Comparison of ENCODE assay signal across 27 mouse cellular contexts in the genomic region with DNA sequence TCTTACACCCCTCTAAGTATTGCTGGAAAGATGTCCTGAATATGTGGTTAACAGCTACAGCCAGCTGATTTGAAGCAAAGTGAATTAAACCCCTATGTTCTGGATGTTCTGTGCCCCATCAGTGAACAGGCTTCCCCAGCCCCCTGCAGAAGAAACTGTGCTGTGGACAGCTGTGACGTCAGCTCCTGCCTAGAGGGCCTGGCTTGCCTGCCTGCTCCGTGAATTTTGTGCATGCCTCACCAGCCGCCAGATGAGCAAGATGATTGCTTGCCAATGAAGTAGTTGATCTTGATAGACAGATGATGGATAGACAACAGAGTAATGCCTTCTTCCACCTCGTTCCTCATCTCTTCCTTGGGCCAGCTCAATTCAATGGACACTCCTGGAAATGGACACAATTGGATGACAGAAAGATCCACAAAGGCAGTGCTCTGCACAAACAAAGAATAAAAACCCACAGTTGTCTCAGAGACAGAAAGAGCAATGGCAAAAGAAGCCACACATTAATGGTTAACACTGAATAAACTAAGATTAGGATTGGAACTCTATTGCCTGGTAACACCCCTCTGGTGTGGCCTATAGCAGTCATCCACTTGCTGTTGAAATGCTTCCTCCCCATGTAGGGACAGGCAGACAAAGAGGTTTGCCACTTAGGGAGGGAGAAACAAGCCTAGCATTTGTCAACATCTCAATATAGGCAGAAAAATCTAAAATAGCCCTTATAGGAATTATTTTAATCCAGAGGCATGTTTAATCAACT. TPM values are rescaled to one million over a fixed set of nuclear protein-coding genes. Genes with fewer than 3 reads are reported as not detected.
A peak's percentile ranks its signal among the peaks of the same experiment; 100 is the strongest.
DNase-seq lines count a peak whose midpoint lies in the region; ATAC-seq and TF ChIP-seq lines count a peak whose summit lies in the region.
"Had no signal": no experiment of that assay in that cellular context is flagged by ENCODE, and none has a peak within 500 bp of the region (broad histone marks: within the 10 kb centered on the region; RNA-seq: fewer than 3 reads in every experiment).

No protein-coding gene starts in this region.

- peak; percentile 44 for DNase-seq in forebrain, embryonic 11.5 days (ENCODE audit: low spot score)
- DNase-seq in forebrain, postnatal 0 days = no peak
- no peak for DNase-seq in liver
- no peak for DNase-seq in liver, embryonic 14.5 days (ENCODE audit: low read depth in 3 of 3, low spot score in 3 of 3)
- no peak for DNase-seq in cerebellum, adult 8-10 months
- DNase-seq in layer of hippocampus, adult 9-10 months (ENCODE audit: low spot score) = no peak
- DNase-seq: adrenal gland, postnatal 25 days; cerebellum, adult 18-20 months; cerebellum, postnatal 14 days; heart, adult 2 months; heart, postnatal 4 days; kidney, adult 8-10 months; kidney, postnatal 4 days; lung, adult 2 months; lung, postnatal 10 days had no signal

- H3K27me3 ChIP-seq in forebrain, embryonic 11.5 days (ENCODE audit: control insufficient read depth, insufficient read depth, low read length) = no peaks in the 10 kb centered on the region
- H3K27me3 ChIP-seq in forebrain, postnatal 0 days (ENCODE audit: insufficient read depth, low read length) = no peaks in the 10 kb centered on the region
- peaks cover 23% of the 10 kb centered on the region for H3K27me3 ChIP-seq in liver, embryonic 12.5 days (replicated peaks)
- H3K27me3 ChIP-seq in liver, embryonic 14.5 days (ENCODE audit: control insufficient read depth, insufficient read depth, low read length) = peaks cover 6% of the 10 kb centered on the region; the same call in 1 of the 2 replicates
- H3K27me3 ChIP-seq: midbrain, embryonic 13.5 days; neural tube, embryonic 13.5 days had no signal

- ATAC-seq in forebrain, embryonic 11.5 days (replicated peaks; ENCODE audit: low FRiP score) = no peak
- no peak for ATAC-seq in forebrain, postnatal 0 days
- ATAC-seq in liver, embryonic 12.5 days = no peak
- ATAC-seq in liver, embryonic 14.5 days (ENCODE audit: insufficient read depth) = no peak
- ATAC-seq: forebrain, embryonic 14.5 days; midbrain, embryonic 13.5 days had no signal

- H3K9me3 ChIP-seq in forebrain, embryonic 11.5 days (ENCODE audit: control insufficient read depth, low read length) = no peaks in the 10 kb centered on the region
- no peaks in the 10 kb centered on the region for H3K9me3 ChIP-seq in forebrain, postnatal 0 days (ENCODE audit: low read length)
- H3K9me3 ChIP-seq in liver, embryonic 12.5 days (replicated peaks) = peaks cover 9% of the 10 kb centered on the region
- peaks cover 3% of the 10 kb centered on the region for H3K9me3 ChIP-seq in liver, embryonic 14.5 days (ENCODE audit: control insufficient read depth, low read length)
- H3K9me3 ChIP-seq: hindbrain, embryonic 13.5 days; midbrain, embryonic 13.5 days had no signal

- H3K4me1 ChIP-seq in forebrain, embryonic 11.5 days (replicated peaks; ENCODE audit: control insufficient read depth, insufficient read depth, low read length) = no peaks in the 10 kb centered on the region; the same call in 1 of the 2 replicates
- H3K4me1 ChIP-seq in forebrain, postnatal 0 days (ENCODE audit: insufficient read depth) = no peaks in the 10 kb centered on the region
- H3K4me1 ChIP-seq in liver, embryonic 12.5 days = peaks cover 70% of the 10 kb centered on the region
- H3K4me1 ChIP-seq in liver, embryonic 14.5 days (replicated peaks; ENCODE audit: control insufficient read depth in 2 of 2, insufficient read depth in 2 of 2, low read length in 1 of 2) = peaks cover 41 to 51% of the 10 kb centered on the region in 2 experiments

- no peak for TF ChIP-seq CTCF in forebrain, postnatal 0 days (IDR thresholded peaks at IDR 0.05; ENCODE audit: low read depth)
- TF ChIP-seq CTCF in liver, embryonic 14.5 days (IDR thresholded peaks at IDR 0.05; ENCODE audit: low read depth) = no peak

- H3K36me3 ChIP-seq in forebrain, embryonic 11.5 days (ENCODE audit: control insufficient read depth, insufficient read depth, low read length) = no peaks in the 10 kb centered on the region
- H3K36me3 ChIP-seq in forebrain, postnatal 0 days (ENCODE audit: insufficient read depth) = no peaks in the 10 kb centered on the region
- peaks cover 8% of the 10 kb centered on the region; the same call in 1 of the 2 replicates for H3K36me3 ChIP-seq in liver, embryonic 12.5 days
- no peaks in the 10 kb centered on the region for H3K36me3 ChIP-seq in liver, embryonic 14.5 days (replicated peaks; ENCODE audit: control insufficient read depth, insufficient read depth, low read depth)
- H3K36me3 ChIP-seq: G1E; heart, embryonic 12.5 days; hindbrain, embryonic 13.5 days; midbrain, embryonic 13.5 days; neural tube, embryonic 13.5 days had no signal

- no peak overlapping the region for H3K9ac ChIP-seq in forebrain, embryonic 11.5 days (ENCODE audit: low read length)
- H3K9ac ChIP-seq in forebrain, postnatal 0 days = no peak overlapping the region
- H3K9ac ChIP-seq in liver, embryonic 12.5 days = no peak overlapping the region; the same call in 1 of the 2 replicates
- no peak overlapping the region; the same call in none of the 2 replicates for H3K9ac ChIP-seq in liver, embryonic 14.5 days (replicated peaks)
- H3K9ac ChIP-seq: heart, embryonic 12.5 days; hindbrain, embryonic 13.5 days; midbrain, embryonic 13.5 days; neural tube, embryonic 13.5 days had no signal

- 55% methylated on average over 4 of the region's 4 CpGs for WGBS in forebrain, embryonic 11.5 days
- 50% methylated on average over 4 of the region's 4 CpGs for WGBS in forebrain, postnatal 0 days
- 38% methylated on average over 4 of the region's 4 CpGs for WGBS in liver, embryonic 12.5 days (ENCODE audit: insufficient replicate concordance)
- 53% methylated on average over 4 of the region's 4 CpGs for WGBS in liver, embryonic 14.5 days (ENCODE audit: insufficient replicate concordance)

- H3K4me2 ChIP-seq in forebrain, embryonic 11.5 days (ENCODE audit: low read depth, low read length, severe bottlenecking) = no peak overlapping the region
- H3K4me2 ChIP-seq in forebrain, postnatal 0 days (ENCODE audit: low read depth) = no peak overlapping the region
- H3K4me2 ChIP-seq in liver, embryonic 12.5 days = no peak overlapping the region
- peak overlapping the region; percentile 11; the same call in 1 of the 2 replicates for H3K4me2 ChIP-seq in liver, embryonic 14.5 days (ENCODE audit: low read depth)
- H3K4me2 ChIP-seq: heart, embryonic 12.5 days; hindbrain, embryonic 13.5 days; midbrain, embryonic 13.5 days; neural tube, embryonic 13.5 days had no signal

- H3K4me3 ChIP-seq in forebrain, embryonic 11.5 days (ENCODE audit: low read depth, low read length) = no peak overlapping the region
- no peak overlapping the region for H3K4me3 ChIP-seq in forebrain, postnatal 0 days (ENCODE audit: low read depth, low read length)
- no peak overlapping the region for H3K4me3 ChIP-seq in liver, embryonic 12.5 days
- H3K4me3 ChIP-seq in liver, embryonic 14.5 days (ENCODE audit: insufficient read depth in 1 of 2, low read depth in 2 of 2, low read length in 2 of 2) = no peak overlapping the region
- H3K4me3 ChIP-seq: heart, adult 2 months; heart, embryonic 12.5 days; hindbrain, embryonic 13.5 days; midbrain, embryonic 13.5 days; neural tube, embryonic 13.5 days had no signal

- H3K27ac ChIP-seq in forebrain, embryonic 11.5 days (ENCODE audit: low read depth, low read length) = no peak overlapping the region
- no peak overlapping the region for H3K27ac ChIP-seq in forebrain, postnatal 0 days (ENCODE audit: low read depth, low read length)
- H3K27ac ChIP-seq in liver, embryonic 12.5 days = peak overlapping the region; percentile 39
- peak overlapping the region; percentile 18 for H3K27ac ChIP-seq in liver, embryonic 14.5 days
- H3K27ac ChIP-seq: heart, adult 2 months; hindbrain, embryonic 13.5 days; kidney, postnatal 0 days; macrophage; midbrain, embryonic 13.5 days; neural tube, embryonic 13.5 days had no signal

- no peak for TF ChIP-seq EP300 in liver, embryonic 14.5 days (IDR thresholded peaks at IDR 0.05; ENCODE audit: low read depth)

RNA-seq across cellular contexts. Expression of a gene that starts 11.7 kb away (rescaled TPM):
- 33.1 and 35.4 TPM in 2 replicates for polyA plus RNA-seq in forebrain, embryonic 11.5 days (2014; fragmentation: Nextera tagmentation; extraction: Ambion mirVana)
- total RNA-seq in forebrain, postnatal 0 days (2014; rRNA removed) = 306 and 418 TPM in 2 replicates
- 118 and 121 TPM in 2 replicates for polyA plus RNA-seq in forebrain, postnatal 0 days (2015; fragmentation: Nextera tagmentation; extraction: Ambion mirVana)
- 1.9 and 2.1 TPM in 2 replicates for polyA plus RNA-seq in liver, embryonic 12.5 days (2016; fragmentation: Nextera tagmentation; extraction: Ambion mirVana)
- polyA plus RNA-seq in liver, embryonic 14.5 days (2012; rRNA removed) = 1.4 and 1.9 TPM in 2 replicates
- polyA plus RNA-seq in liver, embryonic 14.5 days (2014; fragmentation: Nextera tagmentation; extraction: Ambion mirVana) = 1.0 and 1.2 TPM in 2 replicates
- total RNA-seq: gastrocnemius, adult 18-20 months; megakaryocyte-erythroid progenitor cell, adult 5-6 weeks had no signal
- polyA plus RNA-seq: G1E had no signal

RNA-seq across cellular contexts. Expression of a gene that starts 15.5 kb away (rescaled TPM):
- polyA plus RNA-seq in forebrain, embryonic 11.5 days (2014; fragmentation: Nextera tagmentation; extraction: Ambion mirVana) = 33.8 and 36.8 TPM in 2 replicates
- total RNA-seq in forebrain, postnatal 0 days (2014; rRNA removed) = 0.24 and 1.2 TPM in 2 replicates
- polyA plus RNA-seq in forebrain, postnatal 0 days (2015; fragmentation: Nextera tagmentation; extraction: Ambion mirVana) = 0.50 and 0.68 TPM in 2 replicates
- 913 and 972 TPM in 2 replicates for polyA plus RNA-seq in liver, embryonic 12.5 days (2016; fragmentation: Nextera tagmentation; extraction: Ambion mirVana)
- polyA plus RNA-seq in liver, embryonic 14.5 days (2012; rRNA removed) = 570 and 632 TPM in 2 replicates
- 606 and 703 TPM in 2 replicates for polyA plus RNA-seq in liver, embryonic 14.5 days (2014; fragmentation: Nextera tagmentation; extraction: Ambion mirVana)
- polyA plus RNA-seq: macrophage; testis, adult 2 months had no signal

RNA-seq across cellular contexts. Expression of a gene that starts 26.2 kb away (rescaled TPM):
- 196 and 214 TPM in 2 replicates for polyA plus RNA-seq in forebrain, embryonic 11.5 days (2014; fragmentation: Nextera tagmentation; extraction: Ambion mirVana)
- total RNA-seq in forebrain, postnatal 0 days (2014; rRNA removed) = 96.3 and 114 TPM in 2 replicates
- 120 and 129 TPM in 2 replicates for polyA plus RNA-seq in forebrain, postnatal 0 days (2015; fragmentation: Nextera tagmentation; extraction: Ambion mirVana)
- polyA plus RNA-seq in liver, embryonic 12.5 days (2016; fragmentation: Nextera tagmentation; extraction: Ambion mirVana) = 365 and 367 TPM in 2 replicates
- 167 and 187 TPM in 2 replicates for polyA plus RNA-seq in liver, embryonic 14.5 days (2012; rRNA removed)
- 339 and 363 TPM in 2 replicates for polyA plus RNA-seq in liver, embryonic 14.5 days (2014; fragmentation: Nextera tagmentation; extraction: Ambion mirVana)

RNA-seq across cellular contexts. Expression of a gene that starts 48.6 kb away (rescaled TPM):
- polyA plus RNA-seq in forebrain, embryonic 11.5 days (2014; fragmentation: Nextera tagmentation; extraction: Ambion mirVana) = 65.7 and 72.8 TPM in 2 replicates
- total RNA-seq in forebrain, postnatal 0 days (2014; rRNA removed) = 49.5 and 66.2 TPM in 2 replicates
- 72.3 and 86.6 TPM in 2 replicates for polyA plus RNA-seq in forebrain, postnatal 0 days (2015; fragmentation: Nextera tagmentation; extraction: Ambion mirVana)
- 55.8 and 58.1 TPM in 2 replicates for polyA plus RNA-seq in liver, embryonic 12.5 days (2016; fragmentation: Nextera tagmentation; extraction: Ambion mirVana)
- polyA plus RNA-seq in liver, embryonic 14.5 days (2012; rRNA removed) = 25.4 and 28.9 TPM in 2 replicates
- 34.1 and 41.4 TPM in 2 replicates for polyA plus RNA-seq in liver, embryonic 14.5 days (2014; fragmentation: Nextera tagmentation; extraction: Ambion mirVana)

Comparison
In these comparisons a context has a peak if more than half of its experiments do, and no peak if none do; other contexts are left out.
1. RNA of a gene that starts 15.5 kb away (polyA plus RNA-seq): 913 to 972 TPM in liver, embryonic 12.5 days, 570 to 703 TPM in liver, embryonic 14.5 days and 33.8 to 36.8 TPM in forebrain, embryonic 11.5 days; 0.50 to 0.68 TPM in forebrain, postnatal 0 days; every median in the first group is over 10 times any median in the second.
2. H3K27ac ChIP-seq: peak in liver, embryonic 12.5 days (single experiment) and liver, embryonic 14.5 days (single experiment); none in forebrain, embryonic 11.5 days (single experiment) and forebrain, postnatal 0 days (single experiment).
3. RNA of a gene that starts 11.7 kb away (polyA plus RNA-seq): 118 to 121 TPM in forebrain, postnatal 0 days and 33.1 to 35.4 TPM in forebrain, embryonic 11.5 days; 1.9 to 2.1 TPM in liver, embryonic 12.5 days and 1.0 to 1.9 TPM in liver, embryonic 14.5 days; every median in the first group is over 10 times any median in the second.